Mouse (Mus musculus) bone marrow macrophage, adult 2 months (primary cell): ENCODE measurements around the gene Best1. TPM values are rescaled to one million over a fixed set of nuclear protein-coding genes. Genes with fewer than 3 reads are reported as not detected.

Experiments used
- H3K27ac ChIP-seq: 2 replicates; pipeline ENCODE4 v1.5.1; 2012; ENCODE audit warnings: low read depth, low read length; ENCODE audit not compliant: insufficient read depth
- H3K4me1 ChIP-seq: 2 replicates; pipeline ENCODE4 v1.6.1; 2012; ENCODE audit warnings: low read length; ENCODE audit not compliant: control insufficient read depth, insufficient read depth
- H3K4me3 ChIP-seq: 2 replicates; pipeline ENCODE4 v1.5.1; 2012; ENCODE audit warnings: mild to moderate bottlenecking, low read length, moderate library complexity; ENCODE audit not compliant: insufficient read depth
- CTCF ChIP-seq: IDR thresholded peaks from 2 replicates; pipeline ENCODE4 v1.5.1; 2012; ENCODE audit warnings: low read depth, mild to moderate bottlenecking, low read length, moderate library complexity
- POLR2A ChIP-seq: IDR thresholded peaks from 2 replicates; pipeline ENCODE4 v1.6.1; 2012; ENCODE audit warnings: mild to moderate bottlenecking, low read depth, low read length, borderline replicate concordance
- polyA plus RNA-seq: library from polyadenylated mRNA; stranded (reverse); fragments of >200 nt; gene quantifications from 2 replicates; pipeline ENCODE4 v1.2.4, GENCODE M21; 2012; ENCODE audit not compliant: missing spikeins, insufficient read depth, insufficient read length

Best1 gene
- polyA plus RNA-seq, 1 experiment = 0.44 TPM

- TF ChIP-seq POLR2A (no peak), CTCF (no peak)
- Histone ChIP-seq H3K27ac (peak overlapping the region; percentile 99), H3K4me3 (peak overlapping the region; percentile 45), H3K4me1 (peaks cover 49% of the 10 kb centered on the region)
Observed at GRCm38 (mm10) chr19:10025169-10025875, 23.9 kb upstream of the Best1 start.

GRCm38 (mm10) chr19:10023304-10023758 is 21.9 kb upstream of the Best1 start:
- H3K4me1 ChIP-seq = peaks cover 49% of the 10 kb centered on the region

GRCm38 (mm10) chr19:10022414-10023303 is 21.2 kb upstream of the Best1 start:
- Histone ChIP-seq H3K27ac (peak overlapping the region; percentile 99), H3K4me1 (peaks cover 51% of the 10 kb centered on the region)
- TF ChIP-seq POLR2A (no peak), CTCF (peak; percentile 12; the same call in 1 of the 2 replicates)

More at GRCm38 (mm10) chr19:10023304-10023758, 21.9 kb upstream of the Best1 start:
- TF ChIP-seq POLR2A (no peak), CTCF (no peak)
- H3K4me3 ChIP-seq = peak overlapping the region; percentile 33
- H3K27ac ChIP-seq = peak overlapping the region; percentile 99

GRCm38 (mm10) chr19:10021981-10022380 is 20.5 kb upstream of the Best1 start:
- H3K4me3 ChIP-seq = peak overlapping the region; percentile 47
- H3K4me1 ChIP-seq = peaks cover 54% of the 10 kb centered on the region
- TF ChIP-seq CTCF (no peak), POLR2A (no peak)
- H3K27ac ChIP-seq = peak overlapping the region; percentile 99

More at GRCm38 (mm10) chr19:10022414-10023303, 21.2 kb upstream of the Best1 start:
- peak overlapping the region; percentile 47 for H3K4me3 ChIP-seq

- Histone ChIP-seq H3K4me1 (peaks cover 38% of the 10 kb centered on the region), H3K4me3 (peak overlapping the region; percentile 81), H3K27ac (peak overlapping the region; percentile 53)
- TF ChIP-seq POLR2A = no peak
- no peak for TF ChIP-seq CTCF
Observed at GRCm38 (mm10) chr19:10019214-10019760, 17.9 kb upstream of the Best1 start.

GRCm38 (mm10) chr19:10018527-10018818 is 17.0 kb upstream of the Best1 start:
- Histone ChIP-seq H3K4me1 (peaks cover 30% of the 10 kb centered on the region), H3K4me3 (peak overlapping the region; percentile 81), H3K27ac (peak overlapping the region; percentile 53)
- TF ChIP-seq CTCF (no peak), POLR2A (no peak)

GRCm38 (mm10) chr19:10017637-10018526 is 16.4 kb upstream of the Best1 start:
- Histone ChIP-seq H3K27ac (peak overlapping the region; percentile 53), H3K4me1 (peaks cover 25% of the 10 kb centered on the region)

GRCm38 (mm10) chr19:10016151-10016550 is 14.7 kb upstream of the Best1 start:
- Histone ChIP-seq H3K4me3 (no peak overlapping the region), H3K27ac (no peak overlapping the region), H3K4me1 (peaks cover 13% of the 10 kb centered on the region)
- TF ChIP-seq CTCF = no peak
- TF ChIP-seq POLR2A = no peak

More at GRCm38 (mm10) chr19:10017637-10018526, 16.4 kb upstream of the Best1 start:
- H3K4me3 ChIP-seq = peak overlapping the region; percentile 81
- TF ChIP-seq POLR2A (0 out of 2 replicates have a peak, but pooled peaks have one; percentile 49), CTCF (no peak)

- Histone ChIP-seq H3K27ac (no peak overlapping the region), H3K4me3 (no peak overlapping the region), H3K4me1 (peaks cover 8% of the 10 kb centered on the region)
- no peak for TF ChIP-seq POLR2A
- TF ChIP-seq CTCF = no peak
Observed at GRCm38 (mm10) chr19:10015442-10015841, 14.0 kb upstream of the Best1 start.
